Mouse (Mus musculus) limb, embryonic 13.5 days (tissue): ENCODE data around the gene Shh. TPM values are rescaled to one million over a fixed set of nuclear protein-coding genes. Genes with fewer than 3 reads are reported as not detected.

ENCODE experiments used
- ATAC-seq: fragments of 200-750 bp; cut with Nextera tagmentation; 2 replicates; pipeline ENCODE4 v1.8.0; 2017; ENCODE audit warnings: low read depth, moderate number of reproducible peaks, moderate TSS enrichment; ENCODE audit not compliant: low FRiP score
- H3K27ac ChIP-seq: fragments of 300-500 bp; sonication (generic); 2 replicates; pipeline ENCODE4 v1.5.1; 2015; ENCODE audit warnings: inconsistent platforms, mild to moderate bottlenecking, moderate library complexity
- H3K27me3 ChIP-seq: fragments of 300-500 bp; sonication (generic); 2 replicates; pipeline ENCODE4 v1.6.1; 2015; ENCODE audit warnings: mild to moderate bottlenecking, inconsistent platforms
- H3K36me3 ChIP-seq: fragments of 300-500 bp; sonication (generic); 2 replicates; pipeline ENCODE4 v1.6.1; 2015; ENCODE audit warnings: inconsistent platforms, mild to moderate bottlenecking, moderate library complexity
- H3K4me1 ChIP-seq: fragments of 300-500 bp; sonication (generic); 2 replicates; pipeline ENCODE4 v1.6.1; 2015; ENCODE audit warnings: inconsistent platforms
- H3K4me2 ChIP-seq: fragments of 300-500 bp; sonication (generic); replicated peaks from 2 replicates; pipeline ENCODE4 v1.6.1; 2015; ENCODE audit warnings: inconsistent platforms, mild to moderate bottlenecking, moderate library complexity
- H3K4me3 ChIP-seq: fragments of 300-500 bp; sonication (generic); 2 replicates; pipeline ENCODE4 v1.5.1; 2015; ENCODE audit warnings: moderate library complexity, mild to moderate bottlenecking, inconsistent platforms
- H3K9ac ChIP-seq: fragments of 300-500 bp; sonication (generic); 2 replicates; pipeline ENCODE4 v1.6.1; 2015; ENCODE audit warnings: mild to moderate bottlenecking, inconsistent platforms
- H3K9me3 ChIP-seq: fragments of 300-500 bp; sonication (generic); 2 replicates; pipeline ENCODE4 v1.6.1; 2016; ENCODE audit warnings: inconsistent platforms
- WGBS: fragments of 180-500 bp; shearing (Covaris S2); methylation state at CpG from one replicate; pipeline ENCODE4 v1.1.7; 2015; 5-methylcytosine and 5-hydroxymethylcytosine counted together
- polyA plus RNA-seq: library from polyadenylated mRNA; unstranded; fragments of >200 nt; fragmentation: Nextera tagmentation; extraction: Ambion mirVana; gene quantifications from 2 replicates; pipeline ENCODE4 v1.2.1, GENCODE M21; 2015

Shh gene
- not detected in 2 replicates for polyA plus RNA-seq

GRCm38 (mm10) chr5:28466760-28467306 lies at the start of gene Shh:
Gene Shh, minus strand, starts transcription at chr5:28467256.
- Histone ChIP-seq H3K4me3 (peak within 1 kb of the TSS; percentile 35), H3K27ac (no peak within 1 kb of the TSS), H3K9ac (no peak within 1 kb of the TSS), H3K36me3 (no peaks in the 10 kb centered on the region), H3K9me3 (no peaks in the 10 kb centered on the region), H3K4me2 (peak within 1 kb of the TSS; percentile 63), H3K27me3 (peaks cover 95% of the 10 kb centered on the region), H3K4me1 (peaks cover 33% of the 10 kb centered on the region)
- under 1% methylated on average over 31 of the region's 31 CpGs for WGBS
- ATAC-seq: no peak

DNA sequence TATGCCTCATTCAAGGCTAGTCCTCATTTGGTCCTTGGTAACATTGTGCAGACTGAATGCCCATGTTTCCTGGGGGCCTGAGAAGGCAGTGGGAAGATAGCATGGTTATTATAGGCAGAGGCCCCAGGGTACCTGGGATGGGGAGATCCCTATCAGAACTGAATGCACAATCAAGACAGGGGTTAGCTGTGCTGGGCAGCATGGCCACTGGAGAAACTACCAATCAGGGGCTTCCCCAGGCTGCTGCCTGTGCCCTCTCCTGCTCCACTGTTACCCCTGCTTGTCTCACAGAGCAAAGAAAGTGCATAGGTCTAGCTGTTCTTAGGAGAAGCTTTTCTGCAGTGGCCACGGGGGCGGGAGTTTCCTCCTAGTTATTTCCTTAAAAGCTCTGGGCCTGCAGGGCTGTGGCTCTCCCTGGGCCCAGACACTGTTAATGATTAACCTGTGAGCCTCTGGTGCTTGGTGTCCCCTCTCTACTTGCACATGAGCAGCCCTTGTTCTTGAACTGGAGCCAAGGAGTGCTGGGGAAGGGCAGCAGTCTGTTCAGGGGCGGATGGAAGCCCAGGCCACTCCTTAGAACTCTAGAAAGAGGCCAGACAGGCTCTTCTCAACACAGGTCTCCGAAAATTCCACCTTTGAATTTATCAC lies 33.9 kb upstream of the Shh start:
- Histone ChIP-seq H3K9ac (no peak overlapping the region), H3K27ac (no peak overlapping the region), H3K4me3 (no peak overlapping the region), H3K4me1 (no peaks in the 10 kb centered on the region), H3K4me2 (no peak overlapping the region), H3K27me3 (no peaks in the 10 kb centered on the region), H3K36me3 (no peaks in the 10 kb centered on the region), H3K9me3 (no peaks in the 10 kb centered on the region)
- ATAC-seq: no peak
- 54% methylated on average over 4 of the region's 4 CpGs for WGBS

GRCm38 (mm10) chr5:28498846-28499245 lies 31.8 kb upstream of the Shh start:
- Histone ChIP-seq H3K27ac (no peak overlapping the region), H3K36me3 (no peaks in the 10 kb centered on the region), H3K4me2 (no peak overlapping the region), H3K9me3 (no peaks in the 10 kb centered on the region), H3K4me1 (no peaks in the 10 kb centered on the region), H3K27me3 (no peaks in the 10 kb centered on the region), H3K4me3 (no peak overlapping the region), H3K9ac (no peak overlapping the region)
- 91% methylated on average over 4 of the region's 4 CpGs for WGBS
- no peak for ATAC-seq

GRCm38 (mm10) chr5:28495712-28496650 lies 28.9 kb upstream of the Shh start:
- Histone ChIP-seq H3K9me3 (no peaks in the 10 kb centered on the region), H3K36me3 (no peaks in the 10 kb centered on the region), H3K4me1 (no peaks in the 10 kb centered on the region), H3K9ac (no peak overlapping the region), H3K4me3 (no peak overlapping the region), H3K4me2 (no peak overlapping the region), H3K27me3 (no peaks in the 10 kb centered on the region), H3K27ac (no peak overlapping the region)
- 87% methylated on average over 3 of the region's 3 CpGs for WGBS
- no peak for ATAC-seq

DNA sequence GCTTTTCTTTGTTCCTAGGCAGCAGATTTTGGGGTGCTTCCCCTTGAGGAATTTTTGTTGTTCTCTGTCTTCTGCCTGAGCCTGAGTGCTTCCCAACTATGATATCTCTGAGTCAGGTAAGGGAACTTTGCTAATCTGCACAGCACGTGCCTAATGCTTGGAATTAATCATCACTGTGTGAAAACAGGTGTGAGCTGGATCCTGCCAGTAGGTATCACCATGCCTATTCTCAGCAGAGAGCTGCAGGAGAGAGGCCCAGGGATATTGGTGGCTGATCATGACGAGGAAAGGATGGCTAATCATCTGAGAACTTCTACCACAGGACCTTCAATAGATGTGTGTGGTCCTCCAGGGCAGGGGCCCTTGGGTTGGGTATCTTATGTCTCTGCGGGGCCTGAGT lies 26.5 kb upstream of the Shh start:
- Histone ChIP-seq H3K4me1 (no peaks in the 10 kb centered on the region), H3K36me3 (no peaks in the 10 kb centered on the region), H3K9ac (no peak overlapping the region), H3K27me3 (no peaks in the 10 kb centered on the region), H3K27ac (no peak overlapping the region), H3K4me3 (no peak overlapping the region), H3K4me2 (no peak overlapping the region), H3K9me3 (no peaks in the 10 kb centered on the region)
- no peak for ATAC-seq
- WGBS: 70% methylated on average over 3 of the region's 3 CpGs

DNA sequence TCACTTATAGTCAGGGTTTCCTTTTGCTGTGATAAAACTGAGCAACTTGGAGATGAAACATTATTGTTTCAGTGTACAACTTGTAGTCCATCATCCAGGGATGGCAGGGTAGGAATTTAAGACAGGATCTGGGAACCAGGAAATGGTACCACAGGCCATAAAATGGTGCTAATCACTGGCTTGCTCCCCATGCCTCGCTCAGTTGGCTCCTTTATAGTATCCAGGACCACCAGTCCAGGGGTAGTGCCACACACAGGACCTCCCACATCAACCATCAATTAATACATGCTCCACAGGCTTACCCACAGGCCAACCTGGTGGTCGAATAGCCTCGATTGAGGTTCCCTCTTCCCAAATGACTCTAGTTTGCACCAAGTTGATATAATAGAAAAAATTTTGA lies 15.9 kb upstream of the Shh start:
- H3K27me3 ChIP-seq: 0 out of 2 replicates have a peak, but pooled peaks cover 3% of the 10 kb centered on the region
- WGBS: 57% methylated on average over 3 of the region's 3 CpGs
- no peak for ATAC-seq

GRCm38 (mm10) chr5:28481730-28482129 lies 14.7 kb upstream of the Shh start:
- H3K4me3 ChIP-seq: no peak overlapping the region
- no peaks in the 10 kb centered on the region for H3K36me3 ChIP-seq
- H3K9me3 ChIP-seq: no peaks in the 10 kb centered on the region
- H3K4me1 ChIP-seq: no peaks in the 10 kb centered on the region
- 60% methylated on average over 2 of the region's 2 CpGs for WGBS
- H3K9ac ChIP-seq: no peak overlapping the region
- no peak overlapping the region for H3K27ac ChIP-seq
- no peak overlapping the region for H3K4me2 ChIP-seq
- 0 out of 2 replicates have a peak, but pooled peaks cover 3% of the 10 kb centered on the region for H3K27me3 ChIP-seq
- no peak for ATAC-seq

More for the DNA sequence above, 15.9 kb upstream of the Shh start:
- H3K4me3 ChIP-seq: no peak overlapping the region
- H3K36me3 ChIP-seq: no peaks in the 10 kb centered on the region
- H3K9ac ChIP-seq: no peak overlapping the region
- no peaks in the 10 kb centered on the region for H3K9me3 ChIP-seq
- H3K4me1 ChIP-seq: no peaks in the 10 kb centered on the region
- no peak overlapping the region for H3K27ac ChIP-seq
- H3K4me2 ChIP-seq: no peak overlapping the region

DNA sequence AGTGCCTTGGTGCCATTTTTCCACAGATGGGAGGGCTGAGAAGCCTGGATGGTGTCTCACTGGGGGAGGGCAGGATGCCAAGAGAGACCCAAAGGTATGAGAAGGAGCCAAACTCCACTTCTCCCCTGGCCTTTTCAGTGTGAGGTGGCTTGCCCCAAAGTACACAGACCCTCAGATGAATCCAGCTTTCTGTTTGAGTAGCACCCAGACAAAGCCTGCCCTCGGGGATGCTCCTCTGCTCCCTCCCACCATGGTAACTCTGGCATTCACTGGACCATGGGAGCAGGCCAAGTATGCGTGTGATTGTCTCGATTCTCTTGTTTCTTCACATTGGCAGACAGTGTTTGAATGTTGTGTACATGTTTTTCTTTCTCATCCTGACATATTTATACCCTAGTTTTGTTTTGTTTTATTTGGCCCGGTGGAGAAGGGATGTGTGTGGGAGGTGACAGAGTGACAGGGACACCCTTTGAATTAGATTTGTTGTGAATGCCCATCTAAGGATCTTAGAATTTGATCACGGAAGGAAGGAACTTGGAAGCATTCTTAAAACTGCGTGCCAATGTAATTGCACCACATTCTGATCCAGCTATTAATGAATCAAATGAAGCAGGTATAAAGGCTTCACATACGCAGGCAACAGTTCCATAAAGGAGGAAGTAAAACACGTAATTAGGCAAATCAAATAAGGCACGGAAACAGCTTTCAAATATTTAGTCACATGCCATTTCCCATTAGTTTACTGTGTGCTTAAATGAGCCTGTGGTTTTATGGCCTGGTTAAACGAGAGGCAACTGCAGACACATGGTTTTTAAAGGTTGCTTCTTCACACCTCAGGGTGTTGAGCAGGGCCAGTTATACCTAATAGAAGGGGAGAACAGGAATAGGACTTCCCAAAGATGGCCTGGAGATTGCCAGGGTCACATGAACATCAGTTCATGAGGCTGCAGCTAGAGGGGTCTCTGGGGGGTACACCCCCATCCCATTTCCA lies 9.6 kb upstream of the Shh start:
- WGBS: 44% methylated on average over 10 of the region's 10 CpGs

DNA sequence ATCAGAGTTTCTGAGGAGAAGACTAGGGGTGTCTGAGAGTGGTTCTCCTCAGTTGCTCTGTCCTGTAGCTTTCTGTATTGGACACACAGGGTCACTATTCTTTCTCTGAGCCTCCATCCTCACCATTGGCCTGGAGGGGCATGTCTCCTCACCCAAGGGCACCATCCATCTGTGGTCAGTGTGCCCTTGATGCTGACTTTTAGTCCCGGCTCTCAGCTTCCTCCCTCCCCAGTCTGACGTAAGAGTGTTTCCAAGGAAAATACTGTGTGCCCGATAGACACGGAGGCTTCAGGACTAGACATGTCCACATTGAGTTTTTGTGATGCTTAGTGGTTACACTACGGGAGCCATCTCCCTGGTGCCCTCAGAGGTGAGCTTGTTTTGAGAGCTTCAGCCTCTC lies 6.5 kb upstream of the Shh start:
- no peaks in the 10 kb centered on the region for H3K9me3 ChIP-seq
- H3K27ac ChIP-seq: no peak overlapping the region
- H3K27me3 ChIP-seq: peaks cover 50% of the 10 kb centered on the region
- H3K4me1 ChIP-seq: no peaks in the 10 kb centered on the region
- no peak overlapping the region for H3K4me2 ChIP-seq
- no peak for ATAC-seq
- H3K4me3 ChIP-seq: no peak overlapping the region
- no peak overlapping the region for H3K9ac ChIP-seq
- H3K36me3 ChIP-seq: no peaks in the 10 kb centered on the region
- WGBS: 84% methylated on average over 5 of the region's 5 CpGs

More for the DNA sequence above, 9.6 kb upstream of the Shh start:
- no peak for ATAC-seq
- Histone ChIP-seq H3K4me2 (no peak overlapping the region), H3K36me3 (no peaks in the 10 kb centered on the region), H3K9ac (no peak overlapping the region), H3K27me3 (peaks cover 24% of the 10 kb centered on the region; the same call in 1 of the 2 replicates), H3K9me3 (no peaks in the 10 kb centered on the region), H3K27ac (no peak overlapping the region), H3K4me1 (no peaks in the 10 kb centered on the region), H3K4me3 (no peak overlapping the region)

DNA sequence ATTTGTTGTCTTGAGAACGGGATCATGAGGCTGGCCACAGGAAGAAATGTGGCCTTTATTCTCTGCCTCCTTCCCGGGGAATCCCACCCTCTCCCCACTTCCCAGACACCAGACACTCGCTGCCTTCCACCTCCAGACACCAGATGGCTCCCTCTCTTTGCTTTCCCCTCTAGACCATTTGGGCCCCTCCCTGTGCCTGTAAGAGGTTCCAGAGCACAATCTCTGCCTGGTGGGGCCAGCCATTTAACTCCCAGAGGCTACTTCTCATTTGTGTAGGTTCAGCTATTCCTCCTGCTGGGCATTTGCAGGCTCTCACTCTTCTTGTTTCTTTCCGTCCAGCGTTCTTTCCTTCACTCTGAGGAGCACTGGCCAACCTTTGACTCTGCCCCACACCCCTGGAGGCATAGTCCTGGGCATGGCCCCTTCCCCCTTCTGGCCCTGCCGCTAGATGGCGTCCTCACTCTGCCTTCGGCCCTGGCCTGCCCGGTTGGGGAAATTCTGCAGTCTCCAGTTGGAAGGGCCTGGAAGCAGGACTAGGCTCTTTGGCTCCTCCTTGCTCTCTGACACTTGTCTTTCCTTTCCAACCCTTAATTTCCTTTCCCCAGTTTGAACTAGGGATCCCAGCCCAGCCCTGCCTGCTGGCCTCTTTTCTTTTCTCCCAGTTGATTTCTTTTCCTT lies 2.6 kb upstream of the Shh start:
- Histone ChIP-seq H3K4me1 (peaks cover 23% of the 10 kb centered on the region), H3K9me3 (no peaks in the 10 kb centered on the region), H3K4me2 (no peak overlapping the region), H3K9ac (no peak overlapping the region), H3K4me3 (no peak overlapping the region), H3K27ac (no peak overlapping the region), H3K27me3 (peaks cover 89% of the 10 kb centered on the region), H3K36me3 (no peaks in the 10 kb centered on the region)
- 6% methylated on average over 9 of the region's 9 CpGs for WGBS
- ATAC-seq: no peak

GRCm38 (mm10) chr5:28466351-28466750 lies 705 bp downstream of the Shh start:
- Histone ChIP-seq H3K4me3 (peak overlapping the region; percentile 35), H3K4me1 (peaks cover 33% of the 10 kb centered on the region), H3K36me3 (no peaks in the 10 kb centered on the region), H3K4me2 (peak overlapping the region; percentile 63), H3K9me3 (no peaks in the 10 kb centered on the region), H3K27ac (no peak overlapping the region), H3K9ac (no peak overlapping the region), H3K27me3 (peaks cover 100% of the 10 kb centered on the region)
- under 1% methylated on average over 15 of the region's 15 CpGs for WGBS
- ATAC-seq: no peak
